Mouse (Mus musculus): ENCODE results near the gene Nudt8. TPM values are rescaled to one million over a fixed set of nuclear protein-coding genes. Genes with fewer than 3 reads are reported as not detected.

The Nudt8 gene
- polyA plus RNA-seq, 1 experiment from 2014 or later: 28.2 TPM

DNA sequence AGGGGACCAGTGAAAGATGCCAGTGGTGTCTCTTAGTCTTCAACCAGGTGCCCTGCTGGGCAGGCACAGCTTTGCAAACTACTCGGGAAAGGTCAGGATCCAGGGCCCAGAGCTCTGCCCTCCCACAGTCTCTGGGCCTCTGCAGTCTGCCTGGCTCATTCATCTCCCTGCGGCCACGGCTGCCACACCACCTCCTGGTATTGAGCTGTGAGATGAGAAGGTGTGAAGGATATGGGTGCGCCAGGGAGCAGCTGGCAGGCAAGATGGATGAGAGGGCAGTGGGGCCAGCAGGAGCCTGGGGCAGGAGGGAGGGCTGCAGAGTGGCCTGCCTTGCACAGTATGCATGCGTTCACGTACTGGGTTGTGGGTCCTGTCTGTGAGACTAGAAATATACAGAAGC is 9.6 kb upstream of the Nudt8 start:
- no peak overlapping the region for H3K9ac ChIP-seq
- WGBS: 74% methylated on average over 6 of the region's 6 CpGs

GRCm38 (mm10) chr19:3991562-3991961 is 8.8 kb upstream of the Nudt8 start:
- no peak for ATAC-seq
- no peaks in the 10 kb centered on the region for H3K36me3 ChIP-seq (ENCODE audit: poor library complexity, severe bottlenecking)
- H3K4me3 ChIP-seq: no peak overlapping the region
- WGBS: 94% methylated on average over 3 of the region's 3 CpGs
- no peak overlapping the region for H3K9ac ChIP-seq
- no peak overlapping the region for H3K27ac ChIP-seq
- peaks cover 2% of the 10 kb centered on the region; the same call in 1 of the 2 replicates for H3K4me1 ChIP-seq
- no peak overlapping the region for H3K4me2 ChIP-seq
- H3K9me3 ChIP-seq (replicated peaks): peaks cover 5% of the 10 kb centered on the region
- H3K27me3 ChIP-seq: 0 out of 2 replicates have a peak, but pooled peaks cover 2% of the 10 kb centered on the region

More for the DNA sequence above, 9.6 kb upstream of the Nudt8 start:
- H3K4me1 ChIP-seq: peaks cover 7% of the 10 kb centered on the region; the same call in 1 of the 2 replicates
- H3K27me3 ChIP-seq: 0 out of 2 replicates have a peak, but pooled peaks cover 2% of the 10 kb centered on the region
- ATAC-seq: no peak
- no peaks in the 10 kb centered on the region for H3K36me3 ChIP-seq (ENCODE audit: poor library complexity, severe bottlenecking)
- H3K4me2 ChIP-seq: no peak overlapping the region
- no peak overlapping the region for H3K27ac ChIP-seq
- H3K9me3 ChIP-seq (replicated peaks): peaks cover 5% of the 10 kb centered on the region
- H3K4me3 ChIP-seq: no peak overlapping the region

- H3K4me1 ChIP-seq: no peaks in the 10 kb centered on the region
- H3K4me2 ChIP-seq: no peak overlapping the region
- no peak for ATAC-seq
- no peak overlapping the region for H3K27ac ChIP-seq
- H3K36me3 ChIP-seq (ENCODE audit: poor library complexity, severe bottlenecking): no peaks in the 10 kb centered on the region
- 73% methylated on average over 3 of the region's 3 CpGs for WGBS
- no peak overlapping the region for H3K4me3 ChIP-seq
- H3K9ac ChIP-seq: no peak overlapping the region
- H3K9me3 ChIP-seq (replicated peaks): peaks cover 5% of the 10 kb centered on the region
- 0 out of 2 replicates have a peak, but pooled peaks cover 2% of the 10 kb centered on the region for H3K27me3 ChIP-seq
These were observed 8.4 kb upstream of the Nudt8 start for GRCm38 (mm10) chr19:3991966-3992365.

DNA sequence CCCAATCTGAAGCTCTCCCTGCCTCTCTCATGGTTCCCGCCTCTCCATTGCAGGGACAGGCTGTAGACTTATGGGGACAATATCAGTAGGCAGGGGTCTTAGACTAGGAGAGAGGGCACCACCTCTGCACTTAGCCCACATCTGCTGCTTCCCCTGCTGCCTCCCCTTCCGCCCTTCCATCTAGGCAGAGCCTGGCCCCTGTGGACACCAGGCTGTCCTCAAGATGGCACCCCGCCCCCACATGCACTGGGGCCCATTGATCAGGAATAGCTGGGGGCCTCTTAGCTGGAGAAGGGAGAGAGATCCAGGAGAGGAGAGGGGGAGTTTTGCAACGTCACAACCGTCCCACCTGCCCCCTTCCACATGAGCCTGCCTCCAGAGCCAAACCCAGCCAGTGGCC is 8.0 kb upstream of the Nudt8 start, which contains the start of gene Tbx10:
Gene Tbx10 (plus strand): TSS at position 337 of the 400 bp plus-strand sequence.
- Histone ChIP-seq H3K27ac (no peak within 1 kb of the TSS), H3K36me3 (ENCODE audit: poor library complexity, severe bottlenecking) (no peaks in the 10 kb centered on the region), H3K4me3 (no peak within 1 kb of the TSS), H3K27me3 (0 out of 2 replicates have a peak, but pooled peaks cover 2% of the 10 kb centered on the region), H3K4me2 (no peak within 1 kb of the TSS), H3K9me3 (replicated peaks) (peaks cover 5% of the 10 kb centered on the region), H3K4me1 (no peaks in the 10 kb centered on the region), H3K9ac (no peak within 1 kb of the TSS)
- no peak for ATAC-seq
- WGBS: 64% methylated on average over 5 of the region's 5 CpGs

DNA sequence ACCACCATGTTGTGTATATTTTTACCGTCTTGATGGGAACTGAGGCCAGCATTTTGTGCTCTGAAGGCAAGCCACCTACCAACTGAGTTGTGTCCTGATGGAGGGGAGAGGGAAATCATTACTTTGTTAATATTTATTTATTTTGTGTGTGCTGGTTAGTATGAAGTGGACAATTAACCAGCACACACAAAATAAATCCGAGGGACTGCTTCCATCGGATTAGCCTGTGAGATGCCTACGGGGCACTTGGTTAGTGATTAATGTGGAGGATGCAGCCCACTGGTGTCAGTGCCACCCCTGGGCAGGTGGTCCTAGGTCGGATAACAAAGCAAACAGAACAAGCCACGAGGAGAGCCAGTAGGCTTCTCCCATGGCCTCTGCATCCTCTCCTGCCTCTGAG is 5.4 kb upstream of the Nudt8 start:
- H3K36me3 ChIP-seq (ENCODE audit: poor library complexity, severe bottlenecking): no peaks in the 10 kb centered on the region
- H3K4me1 ChIP-seq: peaks cover 6% of the 10 kb centered on the region
- no peak overlapping the region for H3K4me2 ChIP-seq
- H3K27me3 ChIP-seq: 0 out of 2 replicates have a peak, but pooled peaks cover 10% of the 10 kb centered on the region
- H3K9ac ChIP-seq: no peak overlapping the region
- H3K4me3 ChIP-seq: no peak overlapping the region
- no peak overlapping the region for H3K27ac ChIP-seq
- ATAC-seq: no peak
- WGBS: 78% methylated on average over 6 of the region's 6 CpGs
- H3K9me3 ChIP-seq (replicated peaks): no peaks in the 10 kb centered on the region

- no peak overlapping the region for H3K4me3 ChIP-seq
- 92% methylated on average over 3 of the region's 3 CpGs for WGBS
- no peak overlapping the region for H3K9ac ChIP-seq
- H3K27me3 ChIP-seq: 0 out of 2 replicates have a peak, but pooled peaks cover 10% of the 10 kb centered on the region
- H3K36me3 ChIP-seq (ENCODE audit: poor library complexity, severe bottlenecking): no peaks in the 10 kb centered on the region
- no peak overlapping the region for H3K27ac ChIP-seq
- H3K9me3 ChIP-seq (replicated peaks): no peaks in the 10 kb centered on the region
- peaks cover 7% of the 10 kb centered on the region for H3K4me1 ChIP-seq
- no peak overlapping the region for H3K4me2 ChIP-seq
- no peak for ATAC-seq
These were observed 4.9 kb upstream of the Nudt8 start for GRCm38 (mm10) chr19:3995505-3995904.

- Histone ChIP-seq H3K27me3 (0 out of 2 replicates have a peak, but pooled peaks cover 10% of the 10 kb centered on the region), H3K4me2 (no peak overlapping the region), H3K36me3 (ENCODE audit: poor library complexity, severe bottlenecking) (no peaks in the 10 kb centered on the region), H3K9me3 (replicated peaks) (no peaks in the 10 kb centered on the region), H3K4me3 (no peak overlapping the region), H3K4me1 (peaks cover 11% of the 10 kb centered on the region), H3K27ac (no peak overlapping the region), H3K9ac (no peak overlapping the region)
- WGBS: 72% methylated on average over 7 of the region's 7 CpGs
- ATAC-seq: no peak
These were observed 4.3 kb upstream of the Nudt8 start for GRCm38 (mm10) chr19:3996106-3996505.

GRCm38 (mm10) chr19:3996747-3997146 is 3.6 kb upstream of the Nudt8 start:
- no peak for ATAC-seq
- Histone ChIP-seq H3K9me3 (replicated peaks) (no peaks in the 10 kb centered on the region), H3K27ac (no peak overlapping the region), H3K4me3 (no peak overlapping the region), H3K4me2 (no peak overlapping the region), H3K4me1 (peaks cover 17% of the 10 kb centered on the region), H3K27me3 (peaks cover 10% of the 10 kb centered on the region; the same call in 1 of the 2 replicates), H3K9ac (no peak overlapping the region), H3K36me3 (ENCODE audit: poor library complexity, severe bottlenecking) (no peaks in the 10 kb centered on the region)
- 89% methylated on average over 8 of the region's 8 CpGs for WGBS

DNA sequence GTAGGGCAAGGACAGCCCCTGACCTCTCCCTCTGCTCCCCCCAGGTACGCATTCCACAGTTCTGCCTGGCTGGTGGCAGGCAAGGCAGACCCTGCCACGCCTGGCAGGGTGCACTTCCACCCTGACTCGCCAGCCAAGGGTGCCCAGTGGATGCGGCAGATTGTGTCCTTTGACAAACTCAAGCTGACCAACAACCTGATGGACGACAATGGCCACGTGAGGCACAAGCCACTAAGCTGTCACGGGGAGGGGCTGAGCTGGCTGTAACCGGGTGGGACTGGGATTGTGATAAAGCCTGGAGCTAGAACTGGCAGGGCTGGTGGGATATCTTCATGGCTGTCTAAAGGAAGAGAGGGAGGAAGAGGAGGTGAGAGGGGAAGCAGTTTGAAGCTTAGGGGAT is 3.1 kb upstream of the Nudt8 start:
- ATAC-seq: no peak
- no peaks in the 10 kb centered on the region for H3K9me3 ChIP-seq (replicated peaks)
- H3K4me1 ChIP-seq: peaks cover 17% of the 10 kb centered on the region
- H3K36me3 ChIP-seq (ENCODE audit: poor library complexity, severe bottlenecking): no peaks in the 10 kb centered on the region
- WGBS: 70% methylated on average over 8 of the region's 8 CpGs
- no peak overlapping the region for H3K27ac ChIP-seq
- H3K4me2 ChIP-seq: no peak overlapping the region
- no peak overlapping the region for H3K4me3 ChIP-seq
- H3K9ac ChIP-seq: no peak overlapping the region
- H3K27me3 ChIP-seq: peaks cover 8% of the 10 kb centered on the region; the same call in 1 of the 2 replicates

DNA sequence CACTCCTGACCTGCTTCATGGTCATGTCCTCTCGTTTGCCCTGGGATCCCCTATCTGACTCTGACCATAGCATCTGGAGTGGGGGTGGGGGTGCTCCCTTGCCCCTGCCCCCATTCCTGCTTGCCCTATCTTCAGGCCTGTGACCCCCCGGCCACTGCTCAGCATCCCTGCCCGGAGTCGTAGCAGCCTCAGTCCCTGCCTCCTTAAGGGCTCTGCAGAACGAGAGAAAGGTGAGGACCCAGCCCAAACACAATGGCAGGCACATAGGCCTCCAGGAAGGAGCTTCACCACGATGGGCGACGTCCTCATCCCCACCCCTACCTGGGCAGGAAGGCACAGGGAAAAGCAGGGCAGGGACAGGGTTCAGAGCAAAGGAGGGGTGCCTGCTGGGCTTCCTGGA is 2.0 kb upstream of the Nudt8 start:
- H3K4me3 ChIP-seq: no peak overlapping the region
- H3K27ac ChIP-seq: no peak overlapping the region
- ATAC-seq: no peak
- peaks cover 8% of the 10 kb centered on the region; the same call in 1 of the 2 replicates for H3K27me3 ChIP-seq
- peaks cover 17% of the 10 kb centered on the region for H3K4me1 ChIP-seq
- no peak overlapping the region for H3K9ac ChIP-seq
- no peaks in the 10 kb centered on the region for H3K9me3 ChIP-seq (replicated peaks)
- WGBS: 74% methylated on average over 8 of the region's 8 CpGs
- H3K4me2 ChIP-seq: no peak overlapping the region
- no peaks in the 10 kb centered on the region for H3K36me3 ChIP-seq (ENCODE audit: poor library complexity, severe bottlenecking)

DNA sequence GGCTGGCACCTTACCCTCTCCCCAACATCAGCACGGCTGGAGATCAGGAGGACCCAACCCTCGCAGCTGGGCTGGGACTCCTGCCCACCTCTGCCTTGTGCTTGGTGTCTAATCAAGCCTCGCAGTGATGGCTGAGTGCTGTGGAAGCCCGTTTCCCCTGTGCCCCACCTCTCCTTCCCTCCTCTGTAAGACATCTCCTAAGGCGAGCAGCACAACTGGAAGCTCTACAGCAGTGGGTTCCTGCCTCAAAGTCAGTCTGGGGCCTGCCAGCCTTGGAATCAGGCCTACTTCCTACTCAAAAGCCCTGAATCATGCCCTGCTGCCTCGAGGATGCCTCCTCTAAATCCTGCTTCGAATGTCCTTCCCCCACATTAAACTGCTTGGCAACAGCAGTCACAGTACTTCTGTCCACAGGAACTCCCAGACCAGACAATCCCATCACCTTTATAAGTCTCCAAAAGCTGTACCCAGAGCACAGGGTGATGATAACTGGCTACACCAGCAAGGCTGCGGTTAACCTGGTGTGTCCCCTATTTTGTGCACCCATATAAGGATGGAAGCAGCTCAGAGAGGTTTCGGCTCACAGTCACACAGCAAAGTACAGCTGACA is 1.2 kb upstream of the Nudt8 start:
- Histone ChIP-seq H3K9ac (peak overlapping the region; percentile 86; the same call in 1 of the 2 replicates), H3K27ac (peak overlapping the region; percentile 25; the same call in 1 of the 2 replicates), H3K4me3 (peak overlapping the region; percentile 67), H3K36me3 (ENCODE audit: poor library complexity, severe bottlenecking) (no peaks in the 10 kb centered on the region), H3K9me3 (replicated peaks) (no peaks in the 10 kb centered on the region), H3K4me1 (peaks cover 17% of the 10 kb centered on the region), H3K4me2 (peak overlapping the region; percentile 83), H3K27me3 (peaks cover 8% of the 10 kb centered on the region; the same call in 1 of the 2 replicates)
- ATAC-seq: no peak
- WGBS: 88% methylated on average over 9 of the region's 9 CpGs

DNA sequence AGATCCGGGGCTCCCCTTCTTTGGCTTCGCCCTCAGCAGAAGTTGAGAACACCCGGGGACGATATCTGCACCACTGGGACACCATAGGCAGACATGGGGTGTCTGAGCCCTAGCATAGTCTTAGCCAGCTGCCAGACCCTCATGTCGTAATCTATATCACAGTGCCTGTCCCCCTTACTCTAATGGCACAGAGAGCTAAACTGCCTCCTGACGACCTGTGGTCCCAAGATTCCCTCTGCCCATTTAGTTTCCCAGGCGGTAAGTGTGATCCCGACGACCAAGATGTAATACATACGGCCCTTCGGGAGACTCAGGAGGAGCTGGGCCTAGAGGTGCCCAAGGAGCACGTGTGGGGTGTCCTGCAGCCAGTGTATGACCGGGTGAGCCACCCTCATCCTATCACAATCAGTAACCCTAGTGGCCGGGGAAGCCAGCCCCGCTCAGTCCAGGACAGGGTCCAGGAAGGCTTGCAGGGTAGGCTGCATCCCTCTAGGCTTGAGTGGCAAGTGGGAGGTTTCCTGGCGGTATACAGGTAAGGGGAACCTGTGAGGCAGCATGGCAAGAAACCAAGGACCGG is 657 bp downstream of the Nudt8 start:
- Histone ChIP-seq H3K27me3 (peaks cover 8% of the 10 kb centered on the region; the same call in 1 of the 2 replicates), H3K4me2 (peak overlapping the region; percentile 83), H3K9ac (peak overlapping the region; percentile 86), H3K27ac (peak overlapping the region; percentile 95), H3K4me3 (peak overlapping the region; percentile 67), H3K4me1 (peaks cover 17% of the 10 kb centered on the region), H3K9me3 (replicated peaks) (no peaks in the 10 kb centered on the region), H3K36me3 (ENCODE audit: poor library complexity, severe bottlenecking) (peaks cover 10% of the 10 kb centered on the region)
- WGBS: 20% methylated on average over 17 of the region's 17 CpGs
- ATAC-seq: peak; percentile 17

All from forebrain, embryonic 13.5 days (tissue).